Mouse (Mus musculus): Measurements from ENCODE around the gene Iqcd. TPM values are rescaled to one million over a fixed set of nuclear protein-coding genes. Genes with fewer than 3 reads are reported as not detected.
A peak's percentile ranks its signal among the peaks of the same experiment; 100 is the strongest.

Iqcd gene
- polyA plus RNA-seq, 1 experiment from 2014 or later = 0.70 TPM

DNA sequence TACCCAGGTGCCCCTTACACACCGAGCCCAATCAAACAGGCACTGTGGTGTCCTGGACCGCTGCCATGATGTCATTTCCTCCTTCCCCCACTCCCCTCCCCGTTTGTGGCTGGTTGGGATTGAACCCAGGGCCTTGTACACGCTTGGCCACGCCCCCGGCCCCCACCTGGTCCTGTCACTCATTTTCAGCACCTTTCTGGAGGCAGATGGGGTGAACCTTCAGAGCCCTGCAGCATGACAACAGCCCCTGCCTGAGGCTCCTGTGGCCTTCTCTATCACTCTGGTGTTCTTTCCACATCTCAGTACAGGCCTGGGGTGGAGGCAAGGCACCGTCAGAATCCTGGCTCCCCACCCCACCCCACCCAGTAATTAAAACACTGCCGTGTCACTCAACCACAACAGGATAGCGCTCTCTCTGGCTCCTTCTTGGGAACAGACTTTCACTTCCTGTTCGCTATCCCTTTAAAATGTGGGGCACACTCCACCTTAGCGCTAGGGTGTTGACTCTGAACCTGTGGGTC is 12.0 kb upstream of the Iqcd start:
- Histone ChIP-seq H3K27ac (no peak overlapping the region), H3K9ac (no peak overlapping the region), H3K4me1 (peaks cover 34% of the 10 kb centered on the region), H3K9me3 (no peaks in the 10 kb centered on the region), H3K4me2 (replicated peaks) (no peak overlapping the region), H3K36me3 (peaks cover 2% of the 10 kb centered on the region), H3K27me3 (no peaks in the 10 kb centered on the region), H3K4me3 (no peak overlapping the region)
- no peak for ATAC-seq (ENCODE audit: insufficient number of reproducible peaks, insufficient read depth, low FRiP score, low TSS enrichment)
- WGBS = 74% methylated on average over 11 of the region's 11 CpGs

GRCm38 (mm10) chr5:120577935-120578441 is 10.8 kb upstream of the Iqcd start:
- peaks cover 34% of the 10 kb centered on the region for H3K4me1 ChIP-seq

DNA sequence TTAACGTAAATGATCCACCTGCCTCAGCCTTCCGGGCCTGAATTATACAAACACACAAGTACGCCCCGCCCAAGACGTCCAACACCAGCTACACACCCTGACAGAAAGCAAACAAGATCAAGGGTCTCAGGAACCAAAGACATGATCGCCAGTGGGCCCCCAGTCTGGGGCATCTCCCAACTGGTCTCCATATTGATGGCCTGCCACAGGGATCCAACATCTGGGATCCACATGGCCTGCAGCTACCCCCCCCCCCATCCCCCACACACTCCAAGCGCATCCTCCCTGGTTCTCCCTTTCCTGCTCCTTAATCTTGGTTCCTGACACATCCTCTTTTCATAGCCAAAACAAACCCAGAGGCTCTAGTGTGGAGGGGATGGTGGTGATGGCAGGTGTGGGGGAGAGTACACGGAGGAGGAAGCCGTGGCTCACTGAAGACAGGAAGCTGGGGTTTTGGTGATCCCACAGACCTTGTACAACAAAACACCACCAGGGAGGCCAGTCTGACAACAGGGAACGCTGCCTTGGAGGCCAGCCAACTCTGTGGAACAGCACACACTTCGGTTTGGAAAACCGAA is 10.2 kb upstream of the Iqcd start:
- H3K4me2 ChIP-seq (replicated peaks) = no peak overlapping the region; the same call in 1 of the 2 replicates
- H3K9ac ChIP-seq = no peak overlapping the region
- WGBS = 34% methylated on average over 12 of the region's 12 CpGs
- H3K27me3 ChIP-seq = no peaks in the 10 kb centered on the region
- peak overlapping the region; percentile 80 for H3K27ac ChIP-seq
- ATAC-seq (ENCODE audit: insufficient number of reproducible peaks, insufficient read depth, low FRiP score, low TSS enrichment) = peak; percentile 25; the same call in 1 of the 2 replicates
- H3K4me1 ChIP-seq = peaks cover 34% of the 10 kb centered on the region
- no peaks in the 10 kb centered on the region for H3K9me3 ChIP-seq
- H3K36me3 ChIP-seq = peaks cover 18% of the 10 kb centered on the region
- no peak overlapping the region for H3K4me3 ChIP-seq

More at GRCm38 (mm10) chr5:120577935-120578441, 10.8 kb upstream of the Iqcd start:
- Histone ChIP-seq H3K9me3 (no peaks in the 10 kb centered on the region), H3K9ac (no peak overlapping the region), H3K27ac (peak overlapping the region; percentile 80), H3K36me3 (peaks cover 12% of the 10 kb centered on the region), H3K4me3 (no peak overlapping the region), H3K4me2 (replicated peaks) (no peak overlapping the region), H3K27me3 (no peaks in the 10 kb centered on the region)
- no peak for ATAC-seq (ENCODE audit: insufficient number of reproducible peaks, insufficient read depth, low FRiP score, low TSS enrichment)
- WGBS = 35% methylated on average over 10 of the region's 10 CpGs

GRCm38 (mm10) chr5:120579211-120579897 is 9.5 kb upstream of the Iqcd start:
- Histone ChIP-seq H3K27ac (peak overlapping the region; percentile 80), H3K4me2 (replicated peaks) (no peak overlapping the region; the same call in 1 of the 2 replicates)
- no peak for ATAC-seq (ENCODE audit: insufficient number of reproducible peaks, insufficient read depth, low FRiP score, low TSS enrichment)

DNA sequence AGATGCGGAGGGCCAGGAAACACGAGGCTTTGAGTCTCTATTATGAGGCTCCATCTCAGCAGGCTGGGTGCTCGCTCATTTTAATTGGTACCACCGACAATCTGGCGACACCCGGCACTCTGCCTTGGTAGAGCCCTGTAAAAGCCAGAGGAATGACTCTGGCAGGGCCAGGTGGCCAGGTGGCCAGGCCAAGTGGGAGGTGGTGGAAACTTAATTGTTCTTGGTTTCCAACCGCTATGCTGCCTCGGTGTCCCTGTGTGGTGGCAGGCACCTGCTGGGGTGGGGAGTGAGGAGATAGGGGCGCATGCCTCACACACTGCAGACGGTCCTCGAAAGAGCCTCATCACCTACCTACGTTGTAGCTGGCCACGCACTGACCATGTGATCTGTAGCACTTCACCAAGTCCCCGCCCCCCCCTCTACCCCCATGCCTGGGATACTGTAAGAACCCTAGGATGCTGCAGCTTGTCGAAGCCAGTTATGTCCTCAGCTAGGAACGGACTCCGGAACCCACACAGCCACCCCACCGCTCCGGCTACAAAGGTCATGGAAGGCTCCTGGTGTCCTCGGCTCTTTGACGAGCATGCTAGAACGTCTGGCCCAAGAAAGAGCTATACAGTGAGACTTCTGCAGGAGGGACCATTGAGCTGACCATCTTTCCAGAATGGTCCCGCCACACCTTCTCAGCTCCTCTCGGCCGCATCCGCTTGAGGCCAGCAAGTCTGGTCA is 8.8 kb upstream of the Iqcd start:
- H3K4me1 ChIP-seq = peaks cover 37% of the 10 kb centered on the region

More at GRCm38 (mm10) chr5:120579211-120579897, 9.5 kb upstream of the Iqcd start:
- peaks cover 25% of the 10 kb centered on the region for H3K36me3 ChIP-seq
- peaks cover 34% of the 10 kb centered on the region for H3K4me1 ChIP-seq
- H3K4me3 ChIP-seq = no peak overlapping the region
- H3K9ac ChIP-seq = no peak overlapping the region
- H3K27me3 ChIP-seq = no peaks in the 10 kb centered on the region
- 43% methylated on average over 26 of the region's 26 CpGs for WGBS
- no peaks in the 10 kb centered on the region for H3K9me3 ChIP-seq

GRCm38 (mm10) chr5:120582002-120582401 is 6.8 kb upstream of the Iqcd start:
- no peak for ATAC-seq (ENCODE audit: insufficient number of reproducible peaks, insufficient read depth, low FRiP score, low TSS enrichment)
- WGBS = 81% methylated on average over 9 of the region's 9 CpGs
- no peak overlapping the region for H3K9ac ChIP-seq

More for the DNA sequence above, 8.8 kb upstream of the Iqcd start:
- Histone ChIP-seq H3K27me3 (no peaks in the 10 kb centered on the region), H3K27ac (peak overlapping the region; percentile 80), H3K36me3 (peaks cover 25% of the 10 kb centered on the region), H3K9me3 (no peaks in the 10 kb centered on the region), H3K4me3 (no peak overlapping the region), H3K4me2 (replicated peaks) (no peak overlapping the region), H3K9ac (no peak overlapping the region)
- no peak for ATAC-seq (ENCODE audit: insufficient number of reproducible peaks, insufficient read depth, low FRiP score, low TSS enrichment)
- WGBS = 88% methylated on average over 26 of the region's 26 CpGs

GRCm38 (mm10) chr5:120583511-120583910 is 5.3 kb upstream of the Iqcd start:
- H3K27ac ChIP-seq = no peak overlapping the region
- no peak overlapping the region for H3K4me3 ChIP-seq
- peaks cover 25% of the 10 kb centered on the region for H3K36me3 ChIP-seq
- WGBS = 94% methylated on average over 4 of the region's 4 CpGs
- no peak overlapping the region for H3K9ac ChIP-seq
- no peak for ATAC-seq (ENCODE audit: insufficient number of reproducible peaks, insufficient read depth, low FRiP score, low TSS enrichment)
- H3K4me1 ChIP-seq = peaks cover 41% of the 10 kb centered on the region
- H3K4me2 ChIP-seq (replicated peaks) = no peak overlapping the region
- no peaks in the 10 kb centered on the region for H3K27me3 ChIP-seq
- no peaks in the 10 kb centered on the region for H3K9me3 ChIP-seq

More at GRCm38 (mm10) chr5:120582002-120582401, 6.8 kb upstream of the Iqcd start:
- peaks cover 25% of the 10 kb centered on the region for H3K36me3 ChIP-seq
- H3K27me3 ChIP-seq = no peaks in the 10 kb centered on the region
- peaks cover 41% of the 10 kb centered on the region for H3K4me1 ChIP-seq
- no peak overlapping the region for H3K4me3 ChIP-seq
- no peak overlapping the region for H3K4me2 ChIP-seq (replicated peaks)
- H3K27ac ChIP-seq = no peak overlapping the region
- no peaks in the 10 kb centered on the region for H3K9me3 ChIP-seq

DNA sequence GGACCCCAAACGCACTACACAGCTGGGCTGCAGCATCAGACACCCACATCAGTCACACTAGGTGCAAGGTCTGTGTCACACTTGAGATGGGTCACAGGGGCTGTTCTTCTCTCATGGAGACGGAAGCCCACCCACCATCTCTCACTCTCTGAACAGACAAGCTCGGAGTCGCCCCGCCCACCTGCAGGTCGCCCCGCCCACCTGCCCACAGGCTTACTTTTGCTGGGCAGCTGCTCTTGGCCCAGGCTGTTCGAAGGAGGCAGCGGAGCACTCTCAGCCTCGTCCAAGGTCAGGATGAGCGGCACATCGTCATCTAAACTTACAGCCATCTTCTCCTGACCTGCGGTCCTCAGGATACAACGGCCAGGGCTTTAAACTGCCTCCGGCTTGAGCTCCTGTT is 3.8 kb upstream of the Iqcd start:
- no peaks in the 10 kb centered on the region for H3K27me3 ChIP-seq
- 41% methylated on average over 15 of the region's 15 CpGs for WGBS
- no peak for ATAC-seq (ENCODE audit: insufficient number of reproducible peaks, insufficient read depth, low FRiP score, low TSS enrichment)
- H3K9me3 ChIP-seq = no peaks in the 10 kb centered on the region
- H3K27ac ChIP-seq = no peak overlapping the region
- no peak overlapping the region for H3K9ac ChIP-seq
- no peak overlapping the region for H3K4me3 ChIP-seq
- H3K36me3 ChIP-seq = peaks cover 25% of the 10 kb centered on the region
- peaks cover 30% of the 10 kb centered on the region for H3K4me1 ChIP-seq
- H3K4me2 ChIP-seq (replicated peaks) = no peak overlapping the region

DNA sequence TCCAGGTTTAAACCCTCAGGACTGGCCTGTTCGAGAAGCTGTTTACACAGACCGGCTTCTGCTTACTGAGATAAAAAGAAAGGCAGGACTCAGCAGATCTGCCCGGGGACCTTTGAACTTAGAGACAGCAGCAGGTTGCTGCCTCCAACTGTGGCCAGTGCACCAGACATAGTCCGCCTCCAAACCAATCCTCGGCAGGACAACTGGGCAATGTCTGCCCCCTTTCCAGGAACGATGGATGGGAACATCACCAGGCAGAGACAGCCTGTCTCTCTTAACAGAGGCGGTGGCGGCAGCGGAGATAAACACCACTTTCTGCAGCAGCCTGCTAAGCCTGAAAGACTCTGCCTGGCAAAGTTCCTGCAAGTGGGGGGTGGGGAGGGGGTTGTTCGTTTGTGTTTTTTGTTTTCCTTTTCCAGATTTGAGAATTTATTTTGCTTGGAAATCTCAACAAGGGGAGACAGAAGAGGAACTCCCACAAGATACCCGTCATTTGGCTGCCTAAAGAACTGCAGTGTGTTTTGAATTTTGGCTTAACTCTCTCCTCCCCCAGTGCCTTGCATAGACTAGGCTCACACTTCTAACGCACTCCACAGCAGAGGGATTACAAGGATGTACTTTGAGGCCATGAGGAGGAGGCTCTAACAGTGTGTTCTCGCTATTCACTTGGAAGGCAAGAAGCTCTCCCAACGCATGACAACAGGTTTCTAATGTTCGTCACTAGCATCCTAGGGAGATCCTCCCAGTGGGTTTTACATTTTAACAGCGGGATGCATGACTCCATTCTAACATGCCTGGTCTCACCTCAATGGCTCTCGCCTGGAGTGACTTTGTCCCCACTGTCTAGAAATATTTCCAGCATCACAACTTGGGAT is 1.8 kb upstream of the Iqcd start:
- Histone ChIP-seq H3K9ac (0 out of 2 replicates have a peak overlapping the region, but pooled peaks have one; percentile 72), H3K36me3 (peaks cover 21% of the 10 kb centered on the region), H3K4me2 (replicated peaks) (peak overlapping the region; percentile 95), H3K9me3 (no peaks in the 10 kb centered on the region), H3K4me1 (peaks cover 26% of the 10 kb centered on the region), H3K27ac (peak overlapping the region; percentile 51; the same call in 1 of the 2 replicates), H3K27me3 (no peaks in the 10 kb centered on the region), H3K4me3 (peak overlapping the region; percentile 73)
- no peak for ATAC-seq (ENCODE audit: insufficient number of reproducible peaks, insufficient read depth, low FRiP score, low TSS enrichment)
- 15% methylated on average over 17 of the region's 17 CpGs for WGBS

DNA sequence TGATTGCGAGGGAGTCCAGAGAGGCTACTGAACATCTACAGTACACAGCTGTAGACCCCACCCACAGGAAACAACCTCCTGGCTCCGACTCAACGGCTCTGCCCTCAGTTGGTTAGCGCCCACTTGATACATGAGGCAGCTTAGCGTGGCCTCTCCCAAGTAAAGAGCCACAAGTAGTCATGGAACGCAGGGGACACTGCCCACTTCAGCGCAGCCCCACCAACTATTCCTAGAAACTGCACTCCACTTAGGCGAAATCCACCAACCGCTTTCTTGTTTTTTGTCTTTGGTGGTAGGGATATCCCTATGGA is 1.2 kb upstream of the Iqcd start:
- Histone ChIP-seq H3K9ac (peak overlapping the region; percentile 72; the same call in 1 of the 2 replicates), H3K4me1 (peaks cover 26% of the 10 kb centered on the region), H3K27me3 (no peaks in the 10 kb centered on the region), H3K4me2 (replicated peaks) (peak overlapping the region; percentile 95), H3K36me3 (peaks cover 17% of the 10 kb centered on the region), H3K27ac (no peak overlapping the region; the same call in 1 of the 2 replicates), H3K9me3 (no peaks in the 10 kb centered on the region), H3K4me3 (peak overlapping the region; percentile 73)
- no peak for ATAC-seq (ENCODE audit: insufficient number of reproducible peaks, insufficient read depth, low FRiP score, low TSS enrichment)
- WGBS = 32% methylated on average over 9 of the region's 9 CpGs

Measured in embryonic facial prominence, embryonic 12.5 days (tissue).